Mouse (Mus musculus): ENCODE data around the gene Cenpj. TPM values are rescaled to one million over a fixed set of nuclear protein-coding genes. Genes with fewer than 3 reads are reported as not detected.

Gene Cenpj
- polyA plus RNA-seq, 1 experiment from 2014 or later, result 8.6 TPM

DNA sequence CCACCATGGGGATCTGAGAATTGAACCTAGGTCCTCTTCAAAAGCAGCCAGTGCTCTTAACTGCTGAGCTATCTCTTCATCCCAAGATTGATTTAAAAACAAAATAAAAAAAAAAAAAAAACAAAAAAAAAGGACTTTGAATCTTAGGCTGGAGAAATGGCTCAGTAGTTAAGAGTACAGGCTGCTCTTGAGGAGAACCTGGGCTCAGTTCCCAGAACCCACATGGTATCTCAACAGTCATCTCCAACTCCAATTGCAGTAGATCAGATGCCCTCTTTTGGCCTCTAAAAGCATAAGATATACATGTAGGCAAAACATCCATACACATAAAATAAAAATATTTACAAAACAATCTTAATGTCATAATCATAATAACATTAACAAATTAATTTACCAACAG, 85.4 kb downstream of the Cenpj start:
- Histone ChIP-seq H3K27ac (replicated peaks in 1 of 2; ENCODE audit: control insufficient read depth in 1 of 2, insufficient read depth in 1 of 2, low read depth in 2 of 2, low read length in 2 of 2) (no peak overlapping the region), H3K4me2 (ENCODE audit: low read length) (no peak overlapping the region), H3K9ac (ENCODE audit: low read length) (no peak overlapping the region), H3K36me3 (ENCODE audit: control insufficient read depth, insufficient read depth, low read length) (no peaks in the 10 kb centered on the region), H3K4me1 (ENCODE audit: control insufficient read depth in 2 of 2, insufficient read depth in 2 of 2, low read length in 2 of 2) (no peaks in the 10 kb centered on the region), H3K27me3 (ENCODE audit: control insufficient read depth, insufficient read depth, low read length) (no peaks in the 10 kb centered on the region), H3K4me3 (ENCODE audit: control insufficient read depth in 1 of 2, insufficient read depth in 1 of 2, low read depth in 1 of 2, low read length in 2 of 2) (no peak overlapping the region), H3K9me3 (ENCODE audit: control insufficient read depth, low read length) (no peaks in the 10 kb centered on the region)
- ATAC-seq (ENCODE audit: insufficient number of reproducible peaks, insufficient read depth, low FRiP score, low read depth), result no peak

Other genes with a start within 250 kb of the Cenpj start
- gene Atp12a, start 210.4 kb downstream of the Cenpj start, polyA plus RNA-seq (2014; fragmentation: Nextera tagmentation; extraction: Ambion mirVana), result not detected in 2 replicates
- 3.6 and 3.7 TPM in 2 replicates for gene Rnf17, start 172.8 kb downstream of the Cenpj start, polyA plus RNA-seq (2014; fragmentation: Nextera tagmentation; extraction: Ambion mirVana)
- 12.5 TPM in 2 replicates for gene Parp4, start 194 bp upstream of the Cenpj start, polyA plus RNA-seq (2014; fragmentation: Nextera tagmentation; extraction: Ambion mirVana)
- gene Mphosph8, start 92.8 kb upstream of the Cenpj start, polyA plus RNA-seq (2014; fragmentation: Nextera tagmentation; extraction: Ambion mirVana), result 25.5 and 31.5 TPM in 2 replicates
- gene Pspc1, start 202.9 kb upstream of the Cenpj start, polyA plus RNA-seq (2014; fragmentation: Nextera tagmentation; extraction: Ambion mirVana), result 27.7 and 30.0 TPM in 2 replicates
- 14.3 and 16.4 TPM in 2 replicates for gene Zmym5, start 236.3 kb upstream of the Cenpj start, polyA plus RNA-seq (2014; fragmentation: Nextera tagmentation; extraction: Ambion mirVana)